Mouse (Mus musculus) heart, adult 2 months (tissue): Measurements from ENCODE around the gene Slc51a.
A peak's percentile ranks its signal among the peaks of the same experiment; 100 is the strongest.

Experiments
- CTCF ChIP-seq: fragments of 200-600 bp; IDR thresholded peaks from 2 replicates; pipeline ENCODE4 v1.8.1; 2022; ENCODE audit warnings: antibody characterized with exemption, mild to moderate bottlenecking, moderate library complexity
- EP300 ChIP-seq: fragments of 200-500 bp; IDR thresholded peaks from 2 replicates; pipeline ENCODE4 v1.6.1; 2011; ENCODE audit warnings: low read depth, low read length, control low read depth; ENCODE audit not compliant: insufficient read depth

DNA sequence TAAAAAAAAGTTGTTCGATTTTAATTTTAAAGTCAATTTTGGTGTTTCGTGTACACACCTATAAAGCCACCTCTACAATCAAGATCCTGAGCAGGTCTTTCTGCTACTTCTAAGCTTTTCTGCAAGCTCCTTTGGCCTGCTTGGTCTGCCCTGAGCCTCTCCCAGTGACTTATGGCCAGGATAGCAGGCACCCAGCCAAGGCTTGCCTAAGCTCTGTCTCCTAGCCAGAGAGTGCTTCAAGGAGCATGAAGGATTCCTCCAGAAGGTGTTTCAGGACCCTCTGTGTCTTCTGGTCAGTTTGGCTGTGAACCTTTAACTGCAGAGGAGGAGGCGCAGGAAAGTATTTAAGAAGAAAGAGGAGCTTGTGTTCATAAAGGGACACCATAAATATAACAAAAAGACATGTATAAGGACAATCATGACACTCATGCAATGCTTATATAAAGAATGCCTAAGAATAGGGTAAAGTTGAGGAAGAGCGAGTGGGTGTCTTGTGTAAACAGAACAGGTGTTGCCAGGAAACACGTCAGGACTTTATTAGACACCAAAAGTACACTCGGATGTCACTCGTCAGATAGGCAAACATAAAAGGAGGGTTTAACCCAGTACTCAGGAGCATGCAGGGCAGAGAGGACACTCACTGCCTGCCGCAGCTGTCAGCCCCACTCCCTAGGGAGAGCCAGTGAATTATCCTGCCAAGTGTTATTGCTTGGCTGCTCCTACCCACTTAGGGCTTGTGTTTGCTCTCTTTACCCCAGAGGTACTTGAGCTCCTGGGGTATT, 36.0 kb upstream of the Slc51a start:
- peak; percentile 70; the same call in 1 of the 2 replicates for TF ChIP-seq EP300
- TF ChIP-seq CTCF, result no peak
